Mouse (Mus musculus) spleen, adult 2 months (tissue): ENCODE measurements at regions not wholly inside any gene's neighbourhood (a gene's known extent, or its start where the extent isn't known, plus 50 kb on each side); places are given as distances from the start of the nearest gene placed in this dataset.

Experiments used
- DNase-seq, 2 experiments: peaks; one replicate each; pipeline versions ENCODE4 v3.0.0 to v3.0.0-alpha.2; 2012 to 2021; ENCODE audit warnings: low spot score in 2 of 2, low read depth in 1 of 2
- H3K27ac ChIP-seq: fragments of 200-500 bp; 2 replicates; pipeline ENCODE4 v1.5.1; 2012; ENCODE audit warnings: low read length, inconsistent platforms; ENCODE audit not compliant: insufficient read depth
- H3K27me3 ChIP-seq: fragments of 200-500 bp; 2 replicates; pipeline ENCODE4 v1.6.1; 2012; ENCODE audit warnings: mild to moderate bottlenecking, moderate library complexity, low read length, inconsistent platforms; ENCODE audit not compliant: control insufficient read depth, insufficient read depth
- H3K36me3 ChIP-seq: fragments of 200-500 bp; 2 replicates; pipeline ENCODE4 v1.6.1; 2012; ENCODE audit warnings: mild to moderate bottlenecking, low read length, inconsistent platforms; ENCODE audit not compliant: control insufficient read depth, insufficient read depth
- H3K4me1 ChIP-seq: fragments of 200-500 bp; 2 replicates; pipeline ENCODE4 v1.6.1; 2011; ENCODE audit warnings: inconsistent platforms; ENCODE audit not compliant: control insufficient read depth, insufficient read depth, insufficient read length
- H3K4me3 ChIP-seq: fragments of 200-500 bp; 2 replicates; pipeline ENCODE4 v1.5.1; 2011; ENCODE audit warnings: mild to moderate bottlenecking, inconsistent platforms; ENCODE audit not compliant: insufficient read depth, insufficient read length; ENCODE audit errors: extremely low read depth
- CTCF ChIP-seq: fragments of 200-500 bp; IDR thresholded peaks from 2 replicates; pipeline ENCODE4 v1.5.1; 2011; ENCODE audit warnings: mild to moderate bottlenecking, inconsistent platforms; ENCODE audit not compliant: insufficient read depth, insufficient read length, insufficient replicate concordance; ENCODE audit errors: extremely low read depth
- POLR2A ChIP-seq: fragments of 200-500 bp; IDR thresholded peaks from 2 replicates; pipeline ENCODE4 v1.6.1; 2011; ENCODE audit warnings: low read depth, low read length, inconsistent platforms
- WGBS: fragments of 180-500 bp; shearing (Covaris S2); methylation state at CpG from one replicate; pipeline ENCODE4 v1.1.7; 2018; 5-methylcytosine and 5-hydroxymethylcytosine counted together

GRCm38 (mm10) chr11:64186590-64186989, 107.3 kb upstream of the Cox10 start:
- TF ChIP-seq POLR2A (no peak), CTCF (no peak)
- H3K4me3 ChIP-seq: no peak overlapping the region
- no peak overlapping the region for H3K27ac ChIP-seq
- WGBS: 53% methylated on average over 2 of the region's 2 CpGs
- no peak for DNase-seq
- no peaks in the 10 kb centered on the region for H3K4me1 ChIP-seq
- no peaks in the 10 kb centered on the region for H3K27me3 ChIP-seq
- H3K36me3 ChIP-seq: no peaks in the 10 kb centered on the region

GRCm38 (mm10) chr11:64180036-64180435, 100.8 kb upstream of the Cox10 start:
- no peak for TF ChIP-seq POLR2A
- no peak for TF ChIP-seq CTCF
- Histone ChIP-seq H3K27ac (no peak overlapping the region), H3K36me3 (no peaks in the 10 kb centered on the region), H3K4me1 (no peaks in the 10 kb centered on the region), H3K27me3 (no peaks in the 10 kb centered on the region), H3K4me3 (no peak overlapping the region)
- 35% methylated on average over 2 of the region's 2 CpGs for WGBS
- DNase-seq: no peak

- 57% methylated on average over 4 of the region's 4 CpGs for WGBS
- Histone ChIP-seq H3K36me3 (no peaks in the 10 kb centered on the region), H3K4me1 (no peaks in the 10 kb centered on the region), H3K4me3 (no peak overlapping the region), H3K27ac (no peak overlapping the region), H3K27me3 (no peaks in the 10 kb centered on the region)
- no peak for TF ChIP-seq POLR2A
- no peak for TF ChIP-seq CTCF
- no peak for DNase-seq
These were observed 94.3 kb upstream of the Cox10 start for GRCm38 (mm10) chr11:64173421-64174062.

DNA sequence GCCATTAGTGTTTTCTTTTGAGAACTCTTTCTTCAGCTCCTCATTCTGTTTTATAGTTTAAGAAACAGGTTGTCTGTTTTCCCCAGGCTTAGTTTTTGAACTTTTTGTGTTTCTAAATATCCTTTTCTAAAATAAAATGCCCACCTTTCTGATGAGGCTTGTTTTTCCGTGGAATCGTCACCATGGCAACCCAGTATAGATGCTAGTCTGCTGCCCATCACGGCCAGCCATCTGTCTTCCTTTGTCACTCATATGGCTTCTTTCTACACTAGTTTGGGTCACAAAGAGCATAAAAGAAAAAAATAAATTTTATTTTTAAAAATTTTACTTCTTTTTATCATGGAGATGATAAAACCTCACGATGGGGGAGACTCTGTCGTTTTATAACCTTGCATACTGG, 93.7 kb upstream of the Cox10 start:
- no peaks in the 10 kb centered on the region for H3K4me1 ChIP-seq
- TF ChIP-seq CTCF (no peak), POLR2A (no peak)
- WGBS: 72% methylated on average over 5 of the region's 5 CpGs
- no peak overlapping the region for H3K4me3 ChIP-seq
- no peak for DNase-seq
- H3K36me3 ChIP-seq: no peaks in the 10 kb centered on the region
- H3K27me3 ChIP-seq: no peaks in the 10 kb centered on the region
- no peak overlapping the region for H3K27ac ChIP-seq

GRCm38 (mm10) chr11:64168626-64169025, 89.4 kb upstream of the Cox10 start:
- Histone ChIP-seq H3K4me1 (no peaks in the 10 kb centered on the region), H3K27me3 (no peaks in the 10 kb centered on the region), H3K36me3 (no peaks in the 10 kb centered on the region), H3K4me3 (no peak overlapping the region), H3K27ac (no peak overlapping the region)
- TF ChIP-seq POLR2A (no peak), CTCF (no peak)
- WGBS: 82% methylated on average over 8 of the region's 8 CpGs
- DNase-seq: no peak

DNA sequence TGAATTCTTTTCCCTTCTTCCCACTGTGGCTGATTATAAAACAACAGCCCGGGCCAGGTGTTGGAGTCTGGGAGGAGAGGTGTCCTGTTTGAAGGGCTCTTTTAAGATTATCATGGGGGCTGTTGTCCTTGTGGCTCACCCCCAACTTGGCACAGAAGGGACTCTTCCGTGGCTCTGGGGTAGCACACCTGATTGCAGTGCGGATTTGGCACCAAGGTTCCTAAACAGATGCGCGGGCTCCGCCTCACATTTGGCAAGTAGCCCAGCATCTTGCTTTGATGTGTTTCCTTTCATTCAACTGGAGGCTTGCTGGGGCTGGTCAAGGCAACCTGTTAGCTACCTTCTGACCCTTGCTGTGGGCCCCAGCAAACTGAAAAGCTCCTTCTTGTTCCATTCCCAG, 85.5 kb upstream of the Cox10 start:
- DNase-seq: no peak
- no peaks in the 10 kb centered on the region for H3K36me3 ChIP-seq
- WGBS: 76% methylated on average over 6 of the region's 6 CpGs
- H3K4me3 ChIP-seq: no peak overlapping the region
- no peaks in the 10 kb centered on the region for H3K27me3 ChIP-seq
- TF ChIP-seq CTCF (no peak), POLR2A (no peak)
- H3K27ac ChIP-seq: no peak overlapping the region
- H3K4me1 ChIP-seq: no peaks in the 10 kb centered on the region

DNA sequence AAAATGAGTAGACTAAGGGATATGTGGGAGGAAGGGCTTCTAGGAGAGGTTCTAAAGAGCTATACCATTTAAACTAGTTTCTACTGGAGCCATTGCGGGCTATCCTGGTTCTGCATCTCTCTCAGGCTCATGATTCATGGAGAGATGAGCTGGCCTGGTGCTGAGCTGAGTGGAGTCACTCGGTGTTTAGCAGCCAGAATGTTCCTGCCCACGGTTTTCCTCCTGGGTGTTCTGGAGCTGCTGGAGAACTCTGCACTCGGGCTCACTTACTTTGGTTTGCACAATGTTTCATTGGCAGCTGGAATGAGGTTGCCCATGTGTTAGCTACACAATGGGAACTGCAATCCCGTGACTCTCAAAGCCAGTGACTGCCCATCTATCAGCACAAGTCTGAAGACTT, 79.0 kb upstream of the Cox10 start:
- WGBS: 80% methylated on average over 5 of the region's 5 CpGs
- Histone ChIP-seq H3K27ac (no peak overlapping the region), H3K27me3 (no peaks in the 10 kb centered on the region), H3K36me3 (no peaks in the 10 kb centered on the region), H3K4me3 (no peak overlapping the region), H3K4me1 (no peaks in the 10 kb centered on the region)
- TF ChIP-seq CTCF (no peak), POLR2A (no peak)
- DNase-seq: no peak
